Mouse (Mus musculus): Measurements from ENCODE around the gene Nudcd3. TPM values are rescaled to one million over a fixed set of nuclear protein-coding genes. Genes with fewer than 3 reads are reported as not detected.

The Nudcd3 gene
- total and polyA plus RNA-seq, 3 experiments: 33.3 to 50.5 TPM; not detected in 1

DNA sequence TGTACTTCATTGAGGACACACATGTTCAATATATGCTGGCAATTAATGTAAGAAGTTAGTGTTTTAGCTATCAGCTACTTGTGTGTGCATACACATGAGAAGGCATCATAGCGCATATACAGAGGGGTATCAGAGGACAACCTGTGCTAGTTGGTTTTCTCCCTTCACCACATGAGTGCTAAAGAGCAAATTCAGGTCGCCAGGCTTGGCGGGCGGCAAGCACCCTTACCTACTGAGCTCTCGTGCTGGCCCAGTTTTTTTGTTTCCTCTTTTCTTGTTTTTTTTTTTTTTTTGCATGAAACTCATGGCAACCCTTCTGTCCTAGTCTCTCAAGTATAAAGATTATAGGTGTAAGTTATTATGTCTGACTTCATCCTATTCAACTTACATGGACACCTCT, 77.6 kb downstream of the Nudcd3 start:
- DNase-seq (ENCODE audit: low read depth, low spot score): no peak
- H3K79me2 ChIP-seq (ENCODE audit: control insufficient read depth, insufficient read depth, low read length, poor library complexity): no peaks in the 10 kb centered on the region
- H3K9me3 ChIP-seq (replicated peaks; ENCODE audit: insufficient read depth, low read length): no peaks in the 10 kb centered on the region
- H3K4me3 ChIP-seq (ENCODE audit: control insufficient read depth in 1 of 2, insufficient read depth in 1 of 2, low read depth in 2 of 2, low read length in 2 of 2): no peak overlapping the region
- TF ChIP-seq CHD2 (IDR thresholded peaks at IDR 0.05; ENCODE audit: low read length): no peak
- no peak for TF ChIP-seq POLR2AphosphoS2 (IDR thresholded peaks at IDR 0.05; ENCODE audit: low read length)
- TF ChIP-seq GABPA (IDR thresholded peaks at IDR 0.05; ENCODE audit: low read depth, low read length): no peak
- no peak for TF ChIP-seq USF2 (IDR thresholded peaks at IDR 0.05; ENCODE audit: borderline replicate concordance in 1 of 2, insufficient read depth in 1 of 2, low read depth in 1 of 2, low read length in 2 of 2)
- no peak for TF ChIP-seq ZKSCAN1 (IDR thresholded peaks at IDR 0.05; ENCODE audit: low read depth, low read length)
- TF ChIP-seq USF1 (IDR thresholded peaks at IDR 0.05; ENCODE audit: low read depth, low read length): no peak
- no peak for TF ChIP-seq MYC (IDR thresholded peaks at IDR 0.05; ENCODE audit: low read depth, low read length)
- no peak for TF ChIP-seq E2F4 (IDR thresholded peaks at IDR 0.05; ENCODE audit: borderline replicate concordance, low read depth, low read length)
- no peaks in the 10 kb centered on the region for H3K27me3 ChIP-seq (ENCODE audit: control insufficient read depth in 1 of 2, insufficient read depth in 2 of 2, low read length in 2 of 2)
- peaks cover 0 to 6% of the 10 kb centered on the region in 2 experiments; a peak in 3 of 4 replicates for H3K36me3 ChIP-seq (ENCODE audit: control insufficient read depth in 1 of 2, insufficient read depth in 2 of 2, low read length in 2 of 2)
- no peak overlapping the region for H3K27ac ChIP-seq (ENCODE audit: control insufficient read depth, low read depth, low read length)
- no peak overlapping the region for H3K9ac ChIP-seq (ENCODE audit: control insufficient read depth, low read depth, low read length, poor library complexity, severe bottlenecking)
- peaks cover 0 to 12% of the 10 kb centered on the region in 2 experiments; a peak in 2 of 4 replicates for H3K4me1 ChIP-seq (ENCODE audit: control insufficient read depth in 1 of 2, insufficient read depth in 2 of 2, low read length in 2 of 2)

DNA sequence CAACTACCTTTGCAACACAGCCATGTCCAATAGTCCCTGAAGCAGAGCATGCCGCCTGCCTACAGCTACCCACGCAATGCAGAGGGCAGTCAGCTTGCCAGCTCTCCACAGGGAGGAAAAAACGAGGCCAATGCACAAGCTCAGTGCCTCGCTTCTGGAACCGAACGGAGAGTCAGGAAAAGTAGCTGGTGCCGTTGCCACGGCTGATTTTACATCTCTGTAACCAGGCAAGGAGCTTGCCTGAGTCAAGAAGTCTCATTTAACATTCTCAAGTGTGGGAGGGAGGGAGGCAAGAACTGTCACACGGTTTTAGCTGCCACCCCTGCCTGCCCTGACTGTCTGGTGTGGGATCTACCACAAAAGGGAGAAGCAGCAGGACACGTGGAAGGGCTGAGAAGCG, 79.6 kb downstream of the Nudcd3 start:
- Histone ChIP-seq H3K36me3 (ENCODE audit: control insufficient read depth in 1 of 2, insufficient read depth in 2 of 2, low read length in 2 of 2) (peaks cover 0 to 6% of the 10 kb centered on the region in 2 experiments; a peak in 3 of 4 replicates), H3K4me1 (ENCODE audit: control insufficient read depth in 1 of 2, insufficient read depth in 2 of 2, low read length in 2 of 2) (peaks cover 0 to 12% of the 10 kb centered on the region in 2 experiments; a peak in 2 of 4 replicates)

More for the DNA sequence above, 79.6 kb downstream of the Nudcd3 start:
- H3K9ac ChIP-seq (ENCODE audit: control insufficient read depth, low read depth, low read length, poor library complexity, severe bottlenecking): no peak overlapping the region
- no peaks in the 10 kb centered on the region for H3K79me2 ChIP-seq (ENCODE audit: control insufficient read depth, insufficient read depth, low read length, poor library complexity)
- DNase-seq (ENCODE audit: low read depth, low spot score): no peak
- no peaks in the 10 kb centered on the region for H3K9me3 ChIP-seq (replicated peaks; ENCODE audit: insufficient read depth, low read length)
- H3K27me3 ChIP-seq (ENCODE audit: control insufficient read depth in 1 of 2, insufficient read depth in 2 of 2, low read length in 2 of 2): no peaks in the 10 kb centered on the region
- TF ChIP-seq UBTF (IDR thresholded peaks at IDR 0.05; ENCODE audit: borderline replicate concordance, insufficient read depth, low read depth, low read length): no peak
- no peak for TF ChIP-seq TAL1 (IDR thresholded peaks at IDR 0.05; ENCODE audit: low read length)
- TF ChIP-seq BHLHE40 (IDR thresholded peaks at IDR 0.05; ENCODE audit: borderline replicate concordance, low read depth, low read length): no peak
- no peak for TF ChIP-seq POLR2AphosphoS2 (IDR thresholded peaks at IDR 0.05; ENCODE audit: low read length)
- TF ChIP-seq SIN3A (IDR thresholded peaks at IDR 0.05; ENCODE audit: low read length): no peak
- no peak for TF ChIP-seq NELFE (IDR thresholded peaks at IDR 0.05; ENCODE audit: low read depth, low read length)
- no peak for TF ChIP-seq SMC3 (IDR thresholded peaks at IDR 0.05; ENCODE audit: low read depth, low read length)
- TF ChIP-seq GABPA (IDR thresholded peaks at IDR 0.05; ENCODE audit: low read depth, low read length): no peak
- no peak for TF ChIP-seq MAX (IDR thresholded peaks at IDR 0.05; ENCODE audit: low read length)
- no peak for TF ChIP-seq MEF2A (IDR thresholded peaks at IDR 0.05; ENCODE audit: extremely low read depth, insufficient replicate concordance, low read depth, low read length, poor library complexity, severe bottlenecking)
- TF ChIP-seq HCFC1 (IDR thresholded peaks at IDR 0.05; ENCODE audit: low read depth, low read length): no peak
- TF ChIP-seq CTCF (IDR thresholded peaks at IDR 0.05 in 2 of 3, conservative IDR thresholded peaks at IDR 0.05 in 1 of 3; ENCODE audit: control insufficient read depth in 1 of 3, insufficient read depth in 1 of 3, low read depth in 2 of 3, low read length in 3 of 3, poor library complexity in 1 of 3, severe bottlenecking in 1 of 3): no peak
- no peak for TF ChIP-seq GATA1 (IDR thresholded peaks at IDR 0.05; ENCODE audit: low read depth, low read length)
- TF ChIP-seq TBP (IDR thresholded peaks at IDR 0.05; ENCODE audit: low read depth, low read length): no peak
- TF ChIP-seq POLR2AphosphoS5 (IDR thresholded peaks at IDR 0.05; ENCODE audit: borderline replicate concordance, low read depth, low read length): no peak
- TF ChIP-seq ZC3H11A (IDR thresholded peaks at IDR 0.05; ENCODE audit: low read depth, low read length): no peak
- no peak for TF ChIP-seq ZNF384 (IDR thresholded peaks at IDR 0.05; ENCODE audit: low read depth, low read length)
- no peak for TF ChIP-seq MYC (IDR thresholded peaks at IDR 0.05; ENCODE audit: low read depth, low read length)
- no peak overlapping the region for H3K4me3 ChIP-seq (ENCODE audit: control insufficient read depth in 1 of 2, insufficient read depth in 1 of 2, low read depth in 2 of 2, low read length in 2 of 2)
- no peak overlapping the region for H3K27ac ChIP-seq (ENCODE audit: control insufficient read depth, low read depth, low read length)

Measured in MEL (cell line).